ENCODE assay signal across 27 mouse cellular contexts in genomic region chr13:57750831-57751230, GRCm38 (mm10).
DNase-seq lines count a peak whose midpoint lies in the region; ATAC-seq lines count a peak whose summit lies in the region.
"Had no signal": no experiment of that assay in that cellular context is flagged by ENCODE, and none has a peak within 500 bp of the region (broad histone marks: within the 10 kb centered on the region; RNA-seq: fewer than 3 reads in every experiment).

No protein-coding gene starts in this region.

- no peak overlapping the region for H3K27ac ChIP-seq in kidney, embryonic 14.5 days (ENCODE audit: low read depth, low read length)
- H3K27ac ChIP-seq in lung, embryonic 15.5 days = no peak overlapping the region
- no peak overlapping the region for H3K27ac ChIP-seq in forebrain, embryonic 14.5 days (ENCODE audit: low read depth, low read length)
- H3K27ac ChIP-seq: forebrain, embryonic 13.5 days; heart, embryonic 10.5 days; hindbrain, embryonic 14.5 days; liver, embryonic 12.5 days; midbrain, embryonic 12.5 days; neural tube, embryonic 13.5 days had no signal

- H3K36me3 ChIP-seq in kidney, embryonic 14.5 days (ENCODE audit: control insufficient read depth, insufficient read depth, low read length) = no peaks in the 10 kb centered on the region
- H3K36me3 ChIP-seq in lung, embryonic 15.5 days = no peaks in the 10 kb centered on the region
- H3K36me3 ChIP-seq in forebrain, embryonic 14.5 days (ENCODE audit: control insufficient read depth, insufficient read depth, low read length) = no peaks in the 10 kb centered on the region
- H3K36me3 ChIP-seq: G1E; heart, embryonic 10.5 days; liver, embryonic 12.5 days; midbrain, embryonic 12.5 days; neural tube, embryonic 13.5 days had no signal

- H3K4me2 ChIP-seq in kidney, embryonic 14.5 days (replicated peaks; ENCODE audit: low read depth, low read length) = no peak overlapping the region
- H3K4me2 ChIP-seq in lung, embryonic 15.5 days = no peak overlapping the region
- H3K4me2 ChIP-seq in forebrain, embryonic 14.5 days (ENCODE audit: low read length) = no peak overlapping the region
- H3K4me2 ChIP-seq: forebrain, embryonic 13.5 days; hindbrain, embryonic 14.5 days; liver, embryonic 12.5 days; midbrain, embryonic 12.5 days; neural tube, embryonic 13.5 days had no signal

- H3K27me3 ChIP-seq in kidney, embryonic 14.5 days (ENCODE audit: control insufficient read depth, insufficient read depth, low read length) = no peaks in the 10 kb centered on the region
- H3K27me3 ChIP-seq in lung, embryonic 15.5 days = no peaks in the 10 kb centered on the region
- H3K27me3 ChIP-seq in forebrain, embryonic 14.5 days (replicated peaks; ENCODE audit: control insufficient read depth, insufficient read depth, low read length) = no peaks in the 10 kb centered on the region
- H3K27me3 ChIP-seq: forebrain, embryonic 13.5 days; liver, embryonic 12.5 days; midbrain, embryonic 12.5 days; neural tube, embryonic 13.5 days; Patski had no signal

- H3K9ac ChIP-seq in kidney, embryonic 14.5 days (ENCODE audit: low read depth, low read length) = no peak overlapping the region
- H3K9ac ChIP-seq in lung, embryonic 15.5 days = no peak overlapping the region
- H3K9ac ChIP-seq in forebrain, embryonic 14.5 days (ENCODE audit: low read length) = no peak overlapping the region
- H3K9ac ChIP-seq: forebrain, embryonic 13.5 days; hindbrain, embryonic 14.5 days; liver, embryonic 12.5 days; liver, postnatal 0 days; midbrain, embryonic 12.5 days; neural tube, embryonic 13.5 days had no signal

- peak; percentile 46; the same call in 1 of the 2 replicates for ATAC-seq in kidney, embryonic 14.5 days (ENCODE audit: low FRiP score, low TSS enrichment)
- ATAC-seq in lung, embryonic 15.5 days (ENCODE audit: borderline replicate concordance, extremely low read depth, low FRiP score, low TSS enrichment) = peak; percentile 46; the same call in 1 of the 2 replicates
- ATAC-seq in forebrain, embryonic 14.5 days = no peak
- ATAC-seq: forebrain, embryonic 13.5 days; intestine, postnatal 0 days; liver, embryonic 12.5 days; liver, postnatal 0 days; Patski had no signal

- WGBS in kidney, embryonic 14.5 days = 47% methylated on average over 7 of the region's 7 CpGs
- 34% methylated on average over 7 of the region's 7 CpGs for WGBS in lung, embryonic 15.5 days
- 87% methylated on average over 7 of the region's 7 CpGs for WGBS in forebrain, embryonic 14.5 days

- H3K4me1 ChIP-seq in kidney, embryonic 14.5 days (ENCODE audit: control insufficient read depth, insufficient read depth, low read length) = no peaks in the 10 kb centered on the region
- no peaks in the 10 kb centered on the region for H3K4me1 ChIP-seq in lung, embryonic 15.5 days
- H3K4me1 ChIP-seq in forebrain, embryonic 14.5 days (ENCODE audit: control insufficient read depth, insufficient read depth, low read length) = no peaks in the 10 kb centered on the region
- H3K4me1 ChIP-seq: forebrain, embryonic 13.5 days; heart, embryonic 10.5 days; liver, embryonic 12.5 days; midbrain, embryonic 12.5 days; neural tube, embryonic 13.5 days had no signal

- no peak for DNase-seq in kidney, adult 8-10 months
- peak; percentile 16 for DNase-seq in kidney, postnatal 14 days
- DNase-seq in kidney, postnatal 36 days = no peak
- peak; percentile 9 for DNase-seq in lung, postnatal 14 days
- DNase-seq in forebrain, embryonic 14.5 days (ENCODE audit: low spot score) = no peak
- DNase-seq in right cerebral cortex, postnatal 36 days (ENCODE audit: low spot score in 2 of 2) = no peak
- DNase-seq: adrenal gland, postnatal 10 days; cerebellum, adult 11 months; cerebellum, adult 9-10 months; cerebellum, postnatal 36 days; gastrocnemius, postnatal 25 days; heart, adult 11 months; heart, postnatal 4 days; left cerebral cortex, postnatal 4 days; liver, postnatal 0 days; thymus, postnatal 14 days had no signal

- no peak overlapping the region for H3K4me3 ChIP-seq in kidney, embryonic 14.5 days (ENCODE audit: low read length)
- H3K4me3 ChIP-seq in lung, embryonic 15.5 days = no peak overlapping the region
- H3K4me3 ChIP-seq in forebrain, embryonic 14.5 days (ENCODE audit: low read depth, low read length) = no peak overlapping the region
- H3K4me3 ChIP-seq: forebrain, embryonic 13.5 days; heart, embryonic 10.5 days; liver, embryonic 12.5 days; midbrain, embryonic 12.5 days; neural tube, embryonic 13.5 days had no signal

- H3K9me3 ChIP-seq in kidney, embryonic 14.5 days (ENCODE audit: control insufficient read depth, low read length) = no peaks in the 10 kb centered on the region; the same call in 1 of the 2 replicates
- H3K9me3 ChIP-seq in lung, embryonic 15.5 days = no peaks in the 10 kb centered on the region
- H3K9me3 ChIP-seq in forebrain, embryonic 14.5 days (replicated peaks; ENCODE audit: control insufficient read depth, low read length) = no peaks in the 10 kb centered on the region
- H3K9me3 ChIP-seq: heart, embryonic 10.5 days; neural tube, embryonic 13.5 days had no signal

Comparison
In these comparisons a context has a peak if more than half of its experiments do, and no peak if none do; other contexts are left out.
1. DNase-seq: peak in kidney, postnatal 14 days (single experiment) and lung, postnatal 14 days (single experiment); none in kidney, adult 8-10 months (0 of 2), kidney, postnatal 36 days (0 of 2), forebrain, embryonic 14.5 days (single experiment) and right cerebral cortex, postnatal 36 days (0 of 2).